Comparison of ENCODE assay signal across 29 mouse cellular contexts in genomic region chr2:122759791-122760190, GRCm38 (mm10). TPM values are rescaled to one million over a fixed set of nuclear protein-coding genes. Genes with fewer than 3 reads are reported as not detected.
DNase-seq lines count a peak whose midpoint lies in the region; ATAC-seq and TF ChIP-seq lines count a peak whose summit lies in the region.
"Had no signal": no experiment of that assay in that cellular context is flagged by ENCODE, and none has a peak within 500 bp of the region (broad histone marks: within the 10 kb centered on the region; RNA-seq: fewer than 3 reads in every experiment).

No protein-coding gene starts in this region.

- H3K4me3 ChIP-seq in cerebellum, adult 2 months (replicated peaks; ENCODE audit: insufficient read depth, low read depth, low read length) = no peak overlapping the region
- H3K4me3 ChIP-seq: embryonic facial prominence, embryonic 10.5 days; embryonic facial prominence, embryonic 15.5 days; gastrocnemius, adult 2 months; left cerebral cortex, adult 2 months; limb, embryonic 13.5 days; lung, embryonic 15.5 days; megakaryocyte, embryonic 14.5 days; midbrain, embryonic 13.5 days; neural tube, embryonic 13.5 days had no signal

- H3K27me3 ChIP-seq in cerebellum, adult 2 months (ENCODE audit: control insufficient read depth, insufficient read depth, low read length) = no peaks in the 10 kb centered on the region
- H3K27me3 ChIP-seq: Patski had no signal

- no peak for TF ChIP-seq POLR2A in cerebellum, adult 2 months (IDR thresholded peaks at IDR 0.05; ENCODE audit: borderline replicate concordance, insufficient read depth, low read length)

- peak; percentile 75 for ATAC-seq in cerebellum, adult (ENCODE audit: insufficient number of reproducible peaks, low FRiP score, low TSS enrichment)
- ATAC-seq: forebrain, embryonic 14.5 days; hindbrain, embryonic 16.5 days; midbrain, embryonic 13.5 days; Patski had no signal

- no peak for DNase-seq in cerebellum, postnatal 4 days (ENCODE audit: low spot score in 2 of 2)
- peak; percentile 12 for DNase-seq in 416B (ENCODE audit: low read depth)
- peak; percentile 58 to 83 for DNase-seq in cerebellum, adult 2 months
- peak; percentile 55 to 63 for DNase-seq in cerebellum, postnatal 14 days
- DNase-seq in layer of hippocampus, postnatal 14 days (ENCODE audit: low spot score in 2 of 2) = no peak
- no peak for DNase-seq in right cerebral cortex, postnatal 14 days
- DNase-seq in gastrocnemius, postnatal 25 days = no peak
- DNase-seq: adrenal gland, postnatal 10 days; gastrocnemius, adult 2 months; heart, postnatal 14 days; kidney, adult 9 months; kidney, postnatal 10 days; layer of hippocampus, adult 9-11 months; lung, postnatal 4 days; thymus, adult 2 months; thymus, postnatal 36 days had no signal

- WGBS in cerebellum, adult 2 months = 13% methylated on average over 1 of the region's 1 CpGs

- TF ChIP-seq CTCF in cerebellum, adult 2 months (IDR thresholded peaks at IDR 0.05; ENCODE audit: borderline replicate concordance, insufficient read depth, low read depth, low read length) = no peak

- H3K27ac ChIP-seq in cerebellum, adult 2 months (ENCODE audit: insufficient read depth, low read length) = no peak overlapping the region
- H3K27ac ChIP-seq: embryonic facial prominence, embryonic 10.5 days; embryonic facial prominence, embryonic 15.5 days; gastrocnemius, adult 2 months; left cerebral cortex, adult 2 months; limb, embryonic 13.5 days; lung, embryonic 15.5 days; midbrain, embryonic 13.5 days; neural tube, embryonic 13.5 days had no signal

- no peaks in the 10 kb centered on the region for H3K4me1 ChIP-seq in cerebellum, adult 2 months (ENCODE audit: control insufficient read depth, insufficient read depth, low read length)
- H3K4me1 ChIP-seq: limb, embryonic 13.5 days; lung, embryonic 15.5 days had no signal

RNA-seq across cellular contexts. Expression of gene Sqor, which starts 5.2 kb away (rescaled TPM):
- polyA plus RNA-seq in cerebellum, adult 2 months (2012; rRNA removed) = 7.3 and 8.4 TPM in 2 replicates
- 1 to 10 TPM; 5.3 to 6.5 TPM for total RNA-seq in layer of hippocampus, postnatal 14 days (2021)
- 10 to 100 TPM; 15.3 to 26.4 TPM for total RNA-seq in gastrocnemius, postnatal 25 days (2021)

RNA-seq across cellular contexts. Expression of gene Bloc1s6, which starts 21.5 kb away (rescaled TPM):
- 27.3 and 28.1 TPM in 2 replicates for polyA plus RNA-seq in cerebellum, adult 2 months (2012; rRNA removed)
- 10 to 100 TPM; 31.0 to 31.7 TPM for total RNA-seq in layer of hippocampus, postnatal 14 days (2021)
- total RNA-seq in gastrocnemius, postnatal 25 days (2021) = 10 to 100 TPM; 14.7 to 17.2 TPM

RNA-seq across cellular contexts. Expression of gene Slc30a4, which starts 57.3 kb away (rescaled TPM):
- polyA plus RNA-seq in cerebellum, adult 2 months (2012; rRNA removed) = 18.4 and 19.6 TPM in 2 replicates
- 10 to 100 TPM; 26.1 to 28.1 TPM for total RNA-seq in layer of hippocampus, postnatal 14 days (2021)
- 10 to 100 TPM; 12.0 to 13.3 TPM for total RNA-seq in gastrocnemius, postnatal 25 days (2021)
- total RNA-seq: MEL had no signal

Comparison
In these comparisons a context has a peak if more than half of its experiments do, and no peak if none do; other contexts are left out.
1. DNase-seq: peak in 416B (single experiment), cerebellum, adult 2 months (2 of 2) and cerebellum, postnatal 14 days (2 of 2); none in cerebellum, postnatal 4 days (0 of 2), layer of hippocampus, postnatal 14 days (0 of 2), right cerebral cortex, postnatal 14 days (single experiment) and gastrocnemius, postnatal 25 days (single experiment).